Mouse (Mus musculus) liver, adult 2 months (tissue): Measurements from ENCODE around the gene Pip4k2b.

Experiments
- CTCF ChIP-seq: fragments of 200-500 bp; IDR thresholded peaks from 2 replicates; pipeline ENCODE4 v1.5.1; 2011; ENCODE audit warnings: low read depth, low read length, control low read depth
- POLR2A ChIP-seq: fragments of 200-500 bp; IDR thresholded peaks from 2 replicates; pipeline ENCODE4 v1.6.1; 2011; ENCODE audit warnings: low read length, control low read depth; ENCODE audit not compliant: insufficient read depth; ENCODE audit errors: extremely low read depth

DNA sequence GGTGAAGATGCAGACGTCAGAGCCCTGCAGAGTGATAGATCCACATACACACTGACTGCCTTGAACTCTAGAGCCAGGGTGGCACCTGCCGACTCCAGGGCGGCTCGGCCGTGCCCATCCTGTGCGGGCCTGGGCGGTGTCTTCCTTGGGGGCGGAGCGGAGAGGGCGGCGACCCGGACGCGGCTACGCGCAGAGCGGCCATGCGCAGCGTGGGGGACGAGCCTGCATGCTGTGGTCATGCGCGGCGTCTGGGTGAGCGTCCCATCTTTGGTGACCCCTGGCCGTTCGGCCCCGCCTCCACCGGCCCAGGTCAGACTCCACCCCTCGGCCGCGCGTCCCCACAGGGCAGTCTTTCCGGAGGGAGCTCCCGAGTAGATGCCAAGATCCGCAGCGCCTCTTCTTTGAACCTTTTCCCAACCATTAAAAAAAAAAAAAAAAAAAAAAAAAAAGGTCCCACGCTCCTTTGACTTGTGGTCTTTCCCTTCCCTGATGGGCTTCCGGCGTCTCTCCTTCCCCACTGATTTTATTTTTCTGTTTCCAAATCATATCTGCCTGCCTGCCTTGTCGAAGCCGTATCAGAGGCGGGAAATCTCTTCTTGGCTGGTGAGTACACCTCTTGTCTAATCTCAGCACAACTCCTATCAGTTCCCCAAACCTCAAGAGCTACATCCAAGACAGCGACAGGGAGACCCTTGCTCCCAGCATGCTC, 58.7 kb downstream of the Pip4k2b start, which contains the start of gene Cisd3:
- TF ChIP-seq CTCF (no peak), POLR2A (no peak)
